Mouse (Mus musculus) heart, postnatal 4 days (tissue): ENCODE measurements around the gene Inha. TPM values are rescaled to one million over a fixed set of nuclear protein-coding genes. Genes with fewer than 3 reads are reported as not detected.

ENCODE experiments used
- DNase-seq: peaks from one replicate; pipeline ENCODE4 v3.0.0; 2021
- total RNA-seq, 2 experiments: library from RNA; stranded (reverse); gene quantifications; 2 replicates each; pipeline ENCODE4 v1.2.3; 2021

The Inha gene
- total RNA-seq, 2 experiments from 2014 or later: 10.0 to 10.3 TPM

DNA sequence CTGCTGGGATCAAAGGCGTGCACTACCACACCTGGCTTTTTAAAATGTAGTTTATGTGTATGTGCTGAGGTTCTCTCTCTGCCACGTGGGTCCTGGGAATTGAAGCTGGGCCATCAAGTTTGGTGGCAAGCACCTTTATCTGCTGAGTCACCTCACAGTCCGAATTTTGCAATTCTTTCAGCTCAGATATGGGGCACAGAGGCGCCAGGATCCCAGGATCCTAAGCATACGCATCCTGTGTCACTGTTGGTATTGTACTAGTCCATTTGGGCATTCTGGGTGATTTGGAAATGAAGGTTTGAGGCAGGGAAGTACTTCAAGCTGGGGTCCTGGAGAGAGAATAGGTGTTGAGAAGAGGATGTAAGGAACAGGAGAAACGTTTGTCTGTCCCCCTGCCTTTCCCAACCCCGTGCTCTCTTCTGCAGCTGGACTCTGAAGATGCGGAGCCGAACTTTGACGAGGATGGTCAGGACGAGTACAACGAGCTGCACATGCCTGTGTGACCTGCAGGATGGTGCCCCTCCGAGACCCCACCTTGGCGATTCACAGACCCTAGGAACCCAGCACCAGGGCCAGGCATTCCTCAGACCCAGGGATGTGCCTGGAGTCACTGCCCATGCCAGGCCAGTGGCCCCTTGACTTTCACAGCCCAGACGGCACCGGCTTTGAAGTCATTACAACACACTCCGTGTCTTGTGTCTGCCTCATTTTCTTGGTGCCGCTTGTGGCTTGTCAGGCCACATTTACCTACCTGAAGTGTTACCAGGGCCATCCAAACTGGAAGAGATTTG, 51.7 kb downstream of the Inha start:
- DNase-seq: no peak

DNA sequence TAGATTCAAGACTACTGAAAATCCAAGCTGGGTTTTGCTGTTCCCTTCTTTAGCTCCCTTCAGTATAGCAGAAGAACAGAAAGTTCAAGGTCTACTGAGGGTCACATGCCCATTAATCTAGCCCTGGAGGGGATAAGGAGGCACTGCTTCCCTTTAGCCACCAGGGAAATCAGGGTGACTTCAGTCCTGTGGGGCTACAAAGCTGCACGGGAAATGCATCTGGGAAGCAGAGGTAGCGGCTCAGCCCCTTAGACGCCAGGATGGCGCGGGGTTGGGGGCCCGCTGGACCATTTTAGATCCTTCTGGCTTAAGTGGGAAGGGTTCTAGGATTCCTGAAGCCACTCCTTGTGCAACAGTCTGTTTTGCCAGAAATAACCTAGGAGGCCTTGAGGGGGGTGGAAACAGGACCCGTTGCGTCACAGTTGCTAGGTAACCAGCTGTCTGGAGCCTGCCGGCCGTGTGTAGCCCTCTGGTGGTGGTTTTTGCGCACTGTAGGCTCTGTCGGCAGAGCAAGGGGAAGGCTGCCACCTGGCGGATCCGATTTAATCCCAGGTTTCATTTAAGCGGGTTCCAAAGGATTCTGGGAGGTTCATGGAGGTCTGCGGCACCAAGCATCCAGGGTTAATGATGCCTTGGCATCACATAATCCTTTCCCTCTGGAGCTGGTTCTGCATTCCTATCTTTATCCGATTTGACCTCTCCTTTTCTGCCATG, 52.5 kb downstream of the Inha start:
- peak; percentile 96 for DNase-seq

Other genes starting within 250 kb of the Inha start
- under 1 TPM; 0.41 to 0.43 TPM for gene Ptprn, start 242.6 kb upstream of the Inha start, total RNA-seq
- not detected for gene Resp18, start 228.7 kb upstream of the Inha start, total RNA-seq
- 10 to 100 TPM; 89.5 to 89.8 TPM for gene Dnpep, start 189.1 kb upstream of the Inha start, total RNA-seq
- gene Des, start 146.7 kb upstream of the Inha start, total RNA-seq: 100 to 1,000 TPM; 742 to 747 TPM
- 100 to 1,000 TPM; 121 to 123 TPM for gene Speg, start 131.8 kb upstream of the Inha start, total RNA-seq
- gene Gmppa, start 71.1 kb upstream of the Inha start, total RNA-seq: 10 to 100 TPM; 41.1 to 41.4 TPM
- not detected for gene Asic4, start 56.6 kb upstream of the Inha start, total RNA-seq
- gene Chpf, start 27.8 kb upstream of the Inha start, total RNA-seq: 10 to 100 TPM; 38.0 to 38.7 TPM
- gene Tmem198, start 27.5 kb upstream of the Inha start, total RNA-seq: 1 to 10 TPM in 1 of 2 experiments, under 1 TPM in 1; 0.55 to 1.1 TPM
- gene Obsl1, start 625 bp upstream of the Inha start, total RNA-seq: 100 to 1,000 TPM; 196 to 210 TPM
- gene Stk11ip, start 14.5 kb downstream of the Inha start, total RNA-seq: 10 to 100 TPM; 15.7 to 16.7 TPM
- gene Slc4a3, start 39.2 kb downstream of the Inha start, total RNA-seq: 100 to 1,000 TPM; 121 to 125 TPM